Mouse (Mus musculus) limb, embryonic 14.5 days (tissue): ENCODE results near the gene Mettl16. TPM values are rescaled to one million over a fixed set of nuclear protein-coding genes. Genes with fewer than 3 reads are reported as not detected.
A peak's percentile ranks its signal among the peaks of the same experiment; 100 is the strongest.

Experiments used
- ATAC-seq: fragments of 200-750 bp; cut with Nextera tagmentation; 2 replicates; pipeline ENCODE4 v1.8.0; 2017; ENCODE audit warnings: low read depth, moderate number of reproducible peaks, moderate TSS enrichment; ENCODE audit not compliant: low FRiP score
- DNase-seq: peaks from one replicate; pipeline ENCODE4 v3.0.0-alpha.2; 2015; ENCODE audit warnings: low spot score
- H3K27ac ChIP-seq: fragments of 300-500 bp; sonication (generic); replicated peaks from 2 replicates; pipeline ENCODE4 v1.5.1; 2014; ENCODE audit warnings: low read depth, mild to moderate bottlenecking, low read length, moderate library complexity, mixed read lengths
- H3K27me3 ChIP-seq: fragments of 300-500 bp; sonication (generic); 2 replicates; pipeline ENCODE4 v1.6.1; 2014; ENCODE audit warnings: low read length, mixed read lengths; ENCODE audit not compliant: control insufficient read depth, insufficient read depth
- H3K36me3 ChIP-seq: fragments of 300-500 bp; sonication (generic); 2 replicates; pipeline ENCODE4 v1.6.1; 2014; ENCODE audit warnings: mild to moderate bottlenecking, low read length, moderate library complexity, mixed read lengths; ENCODE audit not compliant: control insufficient read depth, insufficient read depth
- H3K4me1 ChIP-seq: fragments of 300-500 bp; sonication (generic); 2 replicates; pipeline ENCODE4 v1.6.1; 2014; ENCODE audit warnings: antibody characterized with exemption, low read length, mixed read lengths; ENCODE audit not compliant: control insufficient read depth, insufficient read depth
- H3K4me2 ChIP-seq: fragments of 300-500 bp; sonication (generic); replicated peaks from 2 replicates; pipeline ENCODE4 v1.6.1; 2014; ENCODE audit warnings: low read depth, mild to moderate bottlenecking, low read length, moderate library complexity; ENCODE audit not compliant: severe bottlenecking
- H3K4me3 ChIP-seq: fragments of 300-500 bp; sonication (generic); replicated peaks from 2 replicates; pipeline ENCODE4 v1.5.1; 2014; ENCODE audit warnings: low read length
- H3K9ac ChIP-seq: fragments of 300-500 bp; sonication (generic); 2 replicates; pipeline ENCODE4 v1.6.1; 2014; ENCODE audit warnings: mild to moderate bottlenecking, low read depth, low read length, moderate library complexity; ENCODE audit not compliant: severe bottlenecking
- H3K9me3 ChIP-seq: fragments of 300-500 bp; sonication (generic); 2 replicates; pipeline ENCODE4 v1.6.1; 2016; ENCODE audit warnings: low read length; ENCODE audit not compliant: control insufficient read depth
- POLR2A ChIP-seq: fragments of 200-500 bp; IDR thresholded peaks from 2 replicates; pipeline ENCODE4 v1.8.0; 2012; ENCODE audit warnings: inconsistent platforms, mild to moderate bottlenecking, moderate library complexity, borderline replicate concordance; ENCODE audit not compliant: insufficient read depth, insufficient read length; ENCODE audit errors: extremely low read depth
- WGBS: fragments of 180-500 bp; shearing (Covaris S2); extraction: QIAGEN DNeasy Blood & Tissue Kit; methylation state at CpG from one replicate; pipeline ENCODE4 v1.1.7; 2014; 5-methylcytosine and 5-hydroxymethylcytosine counted together
- polyA plus RNA-seq, 2 experiments: library from polyadenylated mRNA; depleted of rRNA in 1 of 2; stranded (reverse) in 1 of 2; unstranded in 1 of 2; fragments of >200 nt; fragmentation: Nextera tagmentation in 1 of 2; extraction: Ambion mirVana in 1 of 2; gene quantifications; 2 replicates each; pipeline versions ENCODE4 v1.2.1 to v1.2.3; 2012 to 2014

The Mettl16 gene
- polyA plus RNA-seq, 2 experiments = 17.0 to 30.9 TPM

DNA sequence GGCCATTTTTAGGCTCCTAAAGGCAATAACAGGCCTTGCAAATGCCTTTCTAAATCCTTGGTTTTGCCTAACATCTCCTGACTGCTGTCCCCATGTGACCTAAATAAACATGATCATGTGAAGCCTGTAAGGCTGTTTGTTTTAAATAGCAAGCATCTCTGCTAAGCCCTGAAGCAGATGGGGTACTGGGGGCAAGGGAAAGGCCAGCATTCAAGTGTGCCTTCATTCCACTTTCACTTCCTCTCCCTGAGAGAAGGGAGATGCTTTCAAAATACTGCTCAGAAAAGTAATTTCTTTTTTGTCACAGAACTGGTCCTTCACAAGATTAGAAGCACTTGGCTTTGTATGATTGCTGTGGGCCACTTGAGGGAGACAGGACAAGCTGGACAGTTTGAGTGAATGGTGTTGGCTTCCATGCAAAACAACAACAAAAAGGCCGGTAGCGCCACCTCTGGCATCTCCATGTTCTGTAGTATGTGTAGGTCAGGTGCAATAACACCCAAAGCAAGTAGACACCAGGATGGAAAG, 57.8 kb downstream of the Mettl16 start:
- Histone ChIP-seq H3K9ac (no peak overlapping the region), H3K36me3 (peaks cover 3% of the 10 kb centered on the region; the same call in 1 of the 2 replicates), H3K4me2 (no peak overlapping the region), H3K4me1 (peaks cover 25% of the 10 kb centered on the region), H3K9me3 (no peaks in the 10 kb centered on the region), H3K27ac (no peak overlapping the region), H3K27me3 (no peaks in the 10 kb centered on the region), H3K4me3 (no peak overlapping the region)
- no peak for ATAC-seq
- DNase-seq = no peak
- TF ChIP-seq POLR2A = no peak
- WGBS = 27% methylated on average over 2 of the region's 2 CpGs

DNA sequence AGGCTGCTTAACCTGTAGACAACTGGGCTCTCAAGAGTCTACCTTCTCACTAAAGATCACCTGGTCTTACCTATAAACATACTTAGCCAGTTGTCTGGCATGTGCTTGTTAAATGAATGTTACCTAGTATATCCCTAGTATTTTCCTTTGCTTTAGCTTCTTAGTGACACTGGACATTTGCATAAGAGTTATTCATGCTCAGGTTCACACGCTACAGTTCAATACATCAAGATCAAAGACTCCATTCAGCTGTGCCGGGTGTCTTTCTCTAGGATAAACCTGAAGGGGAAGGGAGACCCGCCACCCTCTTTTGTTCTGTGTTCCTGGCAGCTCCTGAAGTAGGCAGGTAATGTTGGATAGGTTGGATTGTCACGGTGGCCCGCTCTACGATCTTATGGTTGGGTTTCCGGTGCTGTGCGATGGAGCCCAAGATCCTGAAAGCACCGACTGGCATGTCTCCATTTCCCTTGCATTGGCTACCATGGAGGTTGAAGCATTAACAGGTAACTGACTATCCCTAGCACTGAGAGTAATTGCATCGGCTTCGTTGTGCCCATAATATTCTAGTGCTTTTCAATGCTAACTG, 58.4 kb downstream of the Mettl16 start:
- 16% methylated on average over 11 of the region's 11 CpGs for WGBS
- H3K9ac ChIP-seq = no peak overlapping the region

GRCm38 (mm10) chr11:74829812-74830211, 59.2 kb downstream of the Mettl16 start:
- H3K9ac ChIP-seq = no peak overlapping the region
- no peaks in the 10 kb centered on the region for H3K27me3 ChIP-seq
- H3K4me3 ChIP-seq = peak overlapping the region; percentile 91
- ATAC-seq = peak; percentile 44
- no peaks in the 10 kb centered on the region for H3K9me3 ChIP-seq
- peak; percentile 84 for DNase-seq
- no peaks in the 10 kb centered on the region for H3K36me3 ChIP-seq
- TF ChIP-seq POLR2A = no peak
- H3K4me1 ChIP-seq = peaks cover 33% of the 10 kb centered on the region
- WGBS = under 1% methylated on average over 20 of the region's 20 CpGs
- peak overlapping the region; percentile 81 for H3K27ac ChIP-seq
- H3K4me2 ChIP-seq = peak overlapping the region; percentile 79

More for the DNA sequence above, 58.4 kb downstream of the Mettl16 start:
- no peaks in the 10 kb centered on the region for H3K9me3 ChIP-seq
- peak overlapping the region; percentile 91 for H3K4me3 ChIP-seq
- H3K36me3 ChIP-seq = no peaks in the 10 kb centered on the region; the same call in 1 of the 2 replicates
- no peak for DNase-seq
- 0 out of 2 replicates have a peak overlapping the region, but pooled peaks have one; percentile 81 for H3K27ac ChIP-seq
- H3K4me2 ChIP-seq = peak overlapping the region; percentile 79
- H3K4me1 ChIP-seq = peaks cover 30% of the 10 kb centered on the region
- no peak for ATAC-seq
- no peaks in the 10 kb centered on the region for H3K27me3 ChIP-seq
- TF ChIP-seq POLR2A = no peak

DNA sequence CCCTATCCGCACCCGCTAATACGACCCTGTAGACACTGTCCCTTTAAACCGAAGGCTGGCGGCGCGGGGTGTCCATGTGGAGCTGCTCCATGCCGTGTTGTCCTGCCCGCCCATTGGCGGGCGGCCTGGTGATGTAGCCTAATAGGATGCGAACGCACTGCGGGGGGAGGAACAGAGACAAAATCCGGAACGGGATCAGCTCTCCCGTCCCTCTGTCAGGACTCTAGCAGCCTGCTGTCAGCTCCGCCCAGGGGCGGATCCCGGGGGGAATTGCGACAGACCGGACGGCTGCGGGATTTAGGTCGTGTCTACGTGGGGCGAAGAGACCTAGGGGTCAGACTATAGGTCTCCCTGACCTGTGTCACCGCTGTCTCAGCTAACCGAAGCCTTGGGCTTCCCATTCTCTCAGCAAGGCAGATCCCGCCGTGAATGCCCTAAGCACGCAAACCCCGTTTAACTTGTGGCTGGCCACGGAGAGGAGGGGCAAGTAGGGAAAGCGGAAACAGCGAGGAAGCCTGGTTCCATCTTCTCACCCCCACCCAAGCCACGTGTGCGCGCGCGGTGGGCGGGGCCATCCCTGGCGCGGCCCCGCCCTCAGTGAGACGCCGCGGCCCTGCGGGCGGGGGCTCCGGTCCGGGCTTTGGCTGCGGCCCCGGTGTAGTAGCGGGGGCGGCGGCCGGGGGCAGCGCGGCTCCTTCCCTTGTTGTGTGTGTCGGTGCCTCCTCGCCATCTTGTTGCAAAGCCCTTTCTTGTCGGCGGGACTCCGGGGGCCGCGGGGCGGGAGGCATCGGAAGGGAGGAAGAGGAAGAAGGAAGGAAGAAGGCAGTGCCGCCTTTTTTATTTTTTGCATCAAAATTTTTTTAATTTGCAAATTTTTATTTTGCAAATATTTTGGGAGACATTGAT, 59.9 kb downstream of the Mettl16 start, which contains the start of gene Mnt:
Mnt (plus strand) TSS at position 665 of the 906 bp plus-strand sequence.
- Histone ChIP-seq H3K9ac (peak within 1 kb of the TSS; percentile 81), H3K27ac (peak within 1 kb of the TSS; percentile 81), H3K4me3 (peak within 1 kb of the TSS; percentile 91), H3K27me3 (no peaks in the 10 kb centered on the region), H3K9me3 (no peaks in the 10 kb centered on the region), H3K4me2 (peak within 1 kb of the TSS; percentile 79), H3K4me1 (peaks cover 35% of the 10 kb centered on the region), H3K36me3 (no peaks in the 10 kb centered on the region)
- under 1% methylated on average over 47 of the region's 70 CpGs for WGBS
- TF ChIP-seq POLR2A = 0 out of 2 replicates have a peak, but pooled peaks have one; percentile 52
- ATAC-seq (peak; percentile 84), DNase-seq (peak; percentile 99)

DNA sequence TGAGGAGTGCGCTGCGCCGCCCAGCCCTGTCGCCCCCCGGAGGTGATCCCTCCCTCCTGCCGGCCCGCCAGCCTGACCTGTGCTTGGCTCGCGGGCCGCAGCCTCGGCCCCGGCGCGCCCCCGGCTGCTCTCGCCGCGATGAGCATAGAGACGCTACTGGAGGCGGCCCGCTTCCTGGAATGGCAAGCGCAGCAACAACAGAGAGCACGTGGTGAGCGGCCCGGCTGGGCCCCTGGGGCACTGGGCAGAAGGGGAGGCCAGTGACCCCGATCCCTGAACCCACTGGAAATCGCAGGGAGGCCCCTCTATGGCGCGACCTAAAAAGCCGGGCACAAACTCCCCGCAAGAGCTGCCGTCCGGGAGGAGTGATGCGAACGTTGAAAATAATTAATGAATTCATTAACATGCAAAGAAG, 60.6 kb downstream of the Mettl16 start:
- no peak for TF ChIP-seq POLR2A
- peak overlapping the region; percentile 79 for H3K27ac ChIP-seq
- H3K4me2 ChIP-seq = peak overlapping the region; percentile 79
- peak overlapping the region; percentile 81 for H3K9ac ChIP-seq
- no peaks in the 10 kb centered on the region for H3K27me3 ChIP-seq
- no peaks in the 10 kb centered on the region for H3K36me3 ChIP-seq
- H3K4me3 ChIP-seq = peak overlapping the region; percentile 91
- ATAC-seq (no peak), DNase-seq (peak; percentile 10)
- WGBS = under 1% methylated on average over 35 of the region's 35 CpGs
- H3K9me3 ChIP-seq = no peaks in the 10 kb centered on the region
- peaks cover 35% of the 10 kb centered on the region for H3K4me1 ChIP-seq
